Mouse (Mus musculus): ENCODE measurements around the gene Slx1b.
"Not testable (repeated sequence)": the region's sequence is repeated elsewhere in the genome, so short reads cannot be mapped to it uniquely, and the experiment has no call there.

The Slx1b gene

DNA sequence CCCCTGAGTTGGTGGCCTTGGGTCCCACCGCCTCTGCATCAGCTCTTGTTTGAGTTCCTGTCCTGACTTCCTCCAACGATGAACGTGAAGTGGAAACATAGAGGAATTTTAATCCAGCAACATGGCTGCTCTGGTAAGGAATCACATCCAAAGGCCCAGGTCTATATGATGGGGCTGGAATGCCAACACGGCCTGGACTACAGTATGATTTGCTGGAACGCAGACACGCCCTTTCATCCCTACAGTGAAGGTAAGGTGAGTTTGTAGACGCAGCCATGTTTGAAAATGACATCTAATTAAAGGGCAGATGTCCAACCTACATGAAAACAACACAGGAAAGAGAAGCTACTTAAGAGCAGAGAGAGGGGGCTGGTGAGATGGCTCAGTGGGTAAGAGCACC, 1.8 kb downstream of the Slx1b start:
- ChIA-PET POLR2A (interaction anchor here in 3 of 4 experiments (0.5 to 6.0 kb wide), 54 partner anchors 10 to 1334 kb away, joined by 3 to 60 read pairs (median 4); partner anchors contain the start of genes Sgf29 (in 3 of the 3), Sh2b1 (in 2 of the 3), Apobr (in 1 of the 3) and Coro1a (in 1 of the 3)), CTCF (interaction anchor here (0.6 to 2.6 kb wide), 47 partner anchors 10 to 567 kb away, joined by 3 to 46 read pairs (median 4); partner anchors contain the start of genes Sgf29 (in 3 of the 4), Dctpp1 (in 1 of the 4), Eif3c (in 1 of the 4) and Pagr1a (in 1 of the 4))

DNA sequence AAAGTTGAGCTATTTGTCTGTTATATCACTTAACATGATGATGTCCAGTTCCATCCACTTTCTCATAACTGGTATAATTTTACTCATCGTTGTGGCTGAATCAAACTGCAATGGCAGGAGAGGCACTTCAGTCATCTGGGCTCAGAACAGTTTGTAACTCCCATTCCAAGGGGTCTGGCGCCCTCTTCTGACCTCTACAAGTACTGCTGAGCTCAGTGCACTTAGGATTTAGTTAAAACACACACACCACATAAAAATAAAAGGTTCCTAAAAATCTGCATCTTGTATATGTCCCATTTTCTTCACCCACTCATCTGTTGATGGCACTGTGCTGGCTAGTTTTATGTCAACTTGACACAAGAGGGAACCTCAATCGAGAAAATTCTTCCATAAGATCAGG, 2.3 kb downstream of the Slx1b start:
- ChIA-PET POLR2A (interaction anchor here (0.5 to 6.0 kb wide), 53 partner anchors 10 to 1335 kb away, joined by 3 to 60 read pairs (median 4); partner anchors contain the start of genes Sgf29 (in 3 of the 4), Sh2b1 (in 2 of the 4), Eif3c (in 1 of the 4) and Sult1a1 (in 1 of the 4)), CTCF (interaction anchor here (0.6 to 2.6 kb wide), 52 partner anchors 9 to 567 kb away, joined by 3 to 46 read pairs (median 4); partner anchors contain the start of genes Sgf29 (in 3 of the 4), Dctpp1 (in 1 of the 4), Eif3c (in 1 of the 4) and Pagr1a (in 1 of the 4))

DNA sequence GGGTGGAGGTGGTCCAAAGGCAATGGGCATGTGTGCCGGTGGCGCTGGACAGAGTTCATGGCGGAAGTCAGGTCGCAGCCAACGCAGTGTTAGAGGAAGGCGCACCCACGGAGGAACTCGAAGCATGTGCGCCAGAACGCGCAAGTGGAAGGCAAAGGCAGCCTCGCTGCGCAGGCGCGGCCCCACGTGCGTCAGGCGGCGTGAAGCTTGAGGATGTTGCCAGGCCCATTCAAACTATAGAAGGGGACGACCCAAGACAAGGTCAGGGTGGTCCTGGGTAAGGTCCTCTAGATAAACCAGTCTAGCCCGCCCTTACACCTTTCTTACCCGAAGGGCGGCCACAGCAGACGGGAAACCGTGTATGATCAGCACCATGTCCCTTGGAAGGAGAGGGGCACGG, 3.2 kb downstream of the Slx1b start:
- ChIA-PET CTCF (interaction anchor here in 2 of 4 experiments (0.6 to 2.5 kb wide), 10 partner anchors 9 to 329 kb away, joined by 3 to 10 read pairs (median 3); partner anchors contain the start of gene Sgf29 (in 1 of the 2)), POLR2A (interaction anchor here in 2 of 4 experiments (0.8 to 6.0 kb wide), 20 partner anchors 8 to 128 kb away, joined by 3 to 60 read pairs (median 4); partner anchors contain the start of genes Sgf29 (in 2 of the 2), Sult1a1 (in 2 of the 2) and Eif3c (in 1 of the 2))

DNA sequence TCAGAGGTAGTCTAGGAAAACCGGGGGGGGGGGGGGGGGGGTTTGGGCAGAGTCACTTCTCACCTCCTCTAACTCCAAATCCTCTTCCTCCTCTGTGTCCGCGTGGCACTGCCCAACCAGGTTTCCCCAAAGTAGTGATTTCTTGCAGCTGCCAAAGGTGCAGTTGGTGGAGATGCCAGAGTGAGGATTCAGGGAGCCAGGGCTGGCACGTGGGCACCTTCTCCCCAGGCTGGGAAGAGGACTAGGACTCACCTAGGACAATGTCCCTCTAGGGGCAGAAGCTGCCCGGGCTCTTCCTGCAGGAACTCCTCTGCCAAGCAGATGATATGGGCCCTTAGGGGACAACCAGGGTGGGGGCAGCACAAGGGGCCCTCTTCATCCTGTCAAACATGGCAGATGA, 3.9 kb downstream of the Slx1b start:
- CTCF ChIA-PET = interaction anchor here in 3 of 4 experiments (0.5 to 2.5 kb wide), 7 partner anchors 12 to 160 kb away, joined by 3 to 10 read pairs (median 4); partner anchors contain the start of gene Sgf29 (in 1 of the 3)
- POLR2A ChIA-PET = interaction anchor here in 3 of 4 experiments (0.5 to 6.0 kb wide), 15 partner anchors 9 to 415 kb away, joined by 3 to 60 read pairs (median 4); partner anchors contain the start of genes Sgf29 (in 2 of the 3), Hirip3 (in 1 of the 3), Ino80e (in 1 of the 3) and Sult1a1 (in 1 of the 3)

DNA sequence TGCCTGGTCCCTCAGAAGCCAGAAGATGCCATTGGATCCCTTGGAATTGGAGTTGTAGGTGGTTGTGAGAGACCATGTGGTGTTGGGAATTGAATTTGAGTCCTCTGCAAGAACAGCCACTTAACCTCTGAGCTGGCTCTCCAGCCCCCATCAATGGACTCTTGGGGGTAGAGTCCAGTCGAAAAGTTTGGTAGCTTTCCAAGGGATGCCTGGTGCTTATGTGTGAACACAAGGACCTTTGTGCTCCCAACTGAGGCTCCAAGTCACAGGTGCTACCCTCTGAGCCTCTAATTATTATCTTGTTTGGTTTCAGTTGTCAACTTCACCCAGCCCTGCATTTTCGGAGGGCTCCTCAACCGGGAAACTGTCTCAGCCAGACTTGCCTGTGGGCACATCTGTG, 4.8 kb downstream of the Slx1b start:
- ChIA-PET CTCF (interaction anchor here in 1 of 4 experiments (1.5 kb wide), 1 partner anchor 11 kb away, joined by 3 read pairs; no protein-coding TSS in a partner anchor), POLR2A (interaction anchor here in 3 of 4 experiments (0.5 to 6.0 kb wide), 9 partner anchors 9 to 544 kb away, joined by 3 to 60 read pairs (median 7); partner anchors contain the start of genes Sgf29 (in 2 of the 3) and Sult1a1 (in 1 of the 3))

DNA sequence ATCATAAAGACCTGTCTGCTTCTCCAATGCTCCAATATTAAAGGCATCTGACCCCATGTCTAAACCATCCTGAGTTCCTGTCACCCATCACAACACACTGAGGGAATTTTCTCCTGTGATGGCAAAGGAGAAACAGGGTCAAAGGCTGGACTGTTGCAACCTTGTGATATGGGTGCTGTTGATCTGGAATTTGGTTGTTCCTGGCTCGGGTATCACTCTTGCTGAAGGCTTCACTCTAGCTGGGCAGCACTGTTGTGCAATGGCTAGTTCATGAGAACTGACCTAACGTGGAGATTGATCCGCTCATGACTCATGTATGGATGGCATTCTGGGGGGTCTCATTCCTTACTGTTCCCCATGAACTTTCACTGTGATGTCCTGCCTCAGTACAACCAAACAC, 6.6 kb downstream of the Slx1b start:
- ChIA-PET CTCF (interaction anchor here in 1 of 4 experiments (0.6 kb wide), 1 partner anchor 212 kb away, joined by 3 read pairs; no protein-coding TSS in a partner anchor), POLR2A (interaction anchor here in 2 of 4 experiments (0.5 to 1.3 kb wide), 4 partner anchors 16 to 122 kb away, joined by 3 to 5 read pairs (median 3); no protein-coding TSS in a partner anchor)

DNA sequence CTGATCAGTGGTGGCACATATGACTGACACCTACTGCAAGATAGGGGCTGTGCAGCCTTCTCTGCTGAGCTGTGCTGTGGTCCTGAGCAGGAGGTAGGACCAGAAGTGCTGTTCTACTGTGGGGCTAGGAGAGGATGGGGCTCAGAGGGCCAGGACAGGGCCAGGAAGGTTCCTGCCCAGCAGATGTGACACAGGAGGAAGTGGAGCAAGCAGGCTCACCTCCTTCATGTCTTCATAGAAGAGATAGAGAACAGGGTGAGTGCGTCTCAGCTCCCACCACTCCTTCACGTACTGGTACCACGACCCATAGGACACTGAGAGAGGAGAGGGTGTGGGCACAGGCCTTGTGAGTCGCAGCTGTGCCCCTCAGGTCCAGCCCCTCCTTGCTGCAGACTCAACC, 7.4 kb downstream of the Slx1b start:
- POLR2A ChIA-PET = not testable (repeated sequence)

DNA sequence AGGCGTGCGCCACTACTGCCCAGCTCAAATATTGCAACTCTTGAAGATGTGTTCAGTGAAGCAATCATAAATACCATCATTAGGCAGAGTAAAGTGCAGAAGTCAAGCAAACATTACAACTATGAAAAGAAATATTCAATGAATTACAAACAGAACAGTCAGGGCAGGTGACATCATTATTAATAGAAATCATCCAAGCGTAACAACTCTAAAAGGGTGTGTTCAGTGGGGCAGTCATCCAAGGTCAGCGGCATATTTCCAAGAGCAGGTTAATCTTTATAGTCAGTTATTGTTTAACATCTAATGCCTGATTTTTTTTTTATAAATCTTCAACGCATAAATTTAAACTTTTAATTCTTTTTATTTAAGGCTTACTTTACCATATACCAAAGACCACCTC, 14.4 kb downstream of the Slx1b start:
- ChIA-PET CTCF (no interaction called here), POLR2A (interaction anchor here in 3 of 4 experiments (0.5 to 5.1 kb wide), 6 partner anchors 11 to 96 kb away, joined by 3 to 51 read pairs (median 4); partner anchors contain the start of genes Sgf29 (in 2 of the 3) and Bola2 (in 1 of the 3))

More for the DNA sequence above, 7.4 kb downstream of the Slx1b start:
- CTCF ChIA-PET = not testable (repeated sequence)

DNA sequence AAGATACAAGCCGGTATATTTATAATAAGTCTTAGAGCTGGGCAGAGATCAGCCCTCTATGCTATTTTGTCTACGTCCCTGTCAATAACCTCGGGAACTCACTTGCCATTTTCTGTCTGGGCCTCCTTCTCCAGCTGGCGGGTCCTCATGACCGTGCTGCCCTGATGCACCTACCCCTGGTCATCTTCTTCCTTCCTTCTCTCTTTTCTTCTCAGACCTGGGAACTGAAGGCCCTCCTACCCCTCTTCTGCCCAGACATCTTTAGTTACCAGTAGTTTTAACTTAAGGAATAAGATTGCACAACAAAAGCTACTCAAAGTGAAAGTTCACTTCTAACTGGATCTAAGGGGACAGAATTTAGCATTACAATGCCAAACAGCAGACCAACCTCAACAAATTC, 15.9 kb downstream of the Slx1b start:
- POLR2A ChIA-PET = interaction anchor here in 3 of 4 experiments (0.6 to 5.1 kb wide), 10 partner anchors 13 to 1192 kb away, joined by 3 to 51 read pairs (median 6); partner anchors contain the start of genes Bola2 (in 1 of the 3), Eif3c (in 1 of the 3) and Sgf29 (in 1 of the 3)
- CTCF ChIA-PET = interaction anchor here in 3 of 4 experiments (0.7 to 1.4 kb wide), 6 partner anchors 11 to 92 kb away, joined by 3 to 7 read pairs (median 3); no protein-coding TSS in a partner anchor

DNA sequence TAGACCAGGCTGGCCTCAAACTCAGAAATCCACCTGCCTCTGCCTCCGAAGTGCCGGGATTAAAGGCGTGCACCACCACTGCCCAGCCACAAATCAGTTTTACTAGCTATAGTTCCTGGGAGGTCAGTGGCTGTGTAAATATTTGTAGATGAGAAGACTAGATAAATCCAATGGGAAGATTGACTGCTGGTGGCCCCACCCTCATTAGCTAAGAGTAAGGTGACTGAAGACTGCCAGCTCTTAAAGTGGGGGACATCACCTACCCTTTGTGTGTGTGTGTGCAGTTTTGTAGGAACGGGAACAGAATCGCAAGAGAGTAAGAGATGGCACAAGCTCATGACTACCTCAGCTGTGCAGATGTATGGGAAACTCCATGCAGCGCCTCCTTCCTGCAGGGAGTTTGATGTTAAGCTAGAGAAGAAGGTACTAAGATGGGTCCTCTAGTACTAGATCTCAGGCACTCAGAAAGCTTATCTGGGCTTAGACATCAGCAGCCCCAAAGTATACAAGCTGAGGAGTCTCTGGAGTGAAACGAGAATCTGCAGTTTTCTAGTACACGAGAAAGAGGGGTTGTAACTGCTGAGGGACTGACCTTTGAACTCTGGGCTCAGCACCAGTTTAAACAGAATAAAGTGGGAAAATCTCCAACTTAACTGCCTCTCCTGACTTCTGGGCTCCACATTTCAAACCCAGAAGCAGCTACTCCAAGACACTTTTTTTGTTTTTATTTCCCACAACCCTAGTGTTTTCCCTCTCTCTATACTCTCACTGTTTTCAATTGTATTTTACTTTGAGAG, 16.8 kb downstream of the Slx1b start:
- POLR2A ChIA-PET = interaction anchor here in 2 of 4 experiments (0.6 to 5.1 kb wide), 16 partner anchors 8 to 546 kb away, joined by 3 to 51 read pairs (median 4); partner anchors contain the start of genes Bola2 (in 1 of the 2), Eif3c (in 1 of the 2), Maz (in 1 of the 2) and Sgf29 (in 1 of the 2)
- CTCF ChIA-PET = interaction anchor here in 3 of 4 experiments (0.6 to 1.4 kb wide), 8 partner anchors 10 to 503 kb away, joined by 3 to 7 read pairs (median 4); no protein-coding TSS in a partner anchor

DNA sequence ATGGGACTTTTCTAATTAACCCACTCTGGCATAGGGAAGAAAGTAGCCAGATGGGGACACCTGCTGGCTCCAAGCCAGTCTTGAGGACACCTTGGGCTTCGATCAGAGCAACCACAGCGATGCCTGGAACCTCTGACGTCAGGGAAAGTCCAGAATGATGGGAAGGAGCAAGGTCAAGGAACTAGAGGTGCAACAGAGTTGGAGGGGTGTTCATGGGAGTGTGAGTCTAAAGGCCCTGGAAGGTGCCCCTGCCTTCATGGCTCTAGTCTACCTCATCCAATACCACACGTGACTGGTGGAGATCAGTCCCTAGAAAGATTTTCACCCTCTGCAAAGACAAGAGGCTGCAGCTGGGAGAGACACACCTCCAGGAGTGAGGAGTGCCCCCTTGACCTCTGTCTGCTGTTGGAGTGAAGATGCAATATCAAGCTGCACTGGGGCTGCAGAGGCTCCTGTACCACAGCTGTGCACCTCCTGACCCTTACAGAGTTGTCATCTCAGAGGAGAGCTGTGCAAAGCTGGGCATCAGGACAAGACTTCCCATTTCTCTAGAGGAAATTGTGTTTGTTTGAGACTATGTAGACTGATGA, 18.9 kb downstream of the Slx1b start:
- CTCF ChIA-PET = no interaction called here
- POLR2A ChIA-PET = interaction anchor here in 2 of 4 experiments (1.1 to 5.1 kb wide), 5 partner anchors 15 to 92 kb away, joined by 3 to 51 read pairs (median 4); partner anchors contain the start of genes Apobr (in 1 of the 2), Bola2 (in 1 of the 2) and Sgf29 (in 1 of the 2)

DNA sequence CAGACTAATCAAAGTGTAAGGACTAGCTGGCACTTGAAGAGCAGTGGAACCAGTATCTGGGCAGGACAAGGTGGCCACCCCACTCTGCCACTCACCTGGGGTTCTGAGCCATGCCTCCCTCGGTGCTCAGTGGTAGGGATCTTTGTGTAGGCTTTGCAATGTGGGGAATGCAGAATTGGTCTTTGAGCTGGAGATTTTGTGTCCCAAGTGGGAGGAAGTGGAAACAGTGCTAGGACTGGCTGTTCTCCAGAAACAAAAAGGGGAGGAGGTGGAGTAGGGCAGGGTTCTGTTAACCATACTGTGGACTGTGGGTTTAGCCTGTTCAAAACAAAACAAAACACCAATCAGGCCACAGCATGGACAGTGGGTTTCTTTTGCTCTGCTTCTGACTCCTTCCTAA, 19.4 kb downstream of the Slx1b start, which contains the start of gene Sult1a1:
TSS of gene Sult1a1 (minus strand) at position 226 of the 400 bp plus-strand sequence.
- POLR2A ChIA-PET = interaction anchor here in 2 of 4 experiments (1.0 to 1.5 kb wide), 6 partner anchors 10 to 92 kb away, joined by 3 to 4 read pairs (median 4); partner anchors contain the start of genes Apobr (in 1 of the 2) and Sgf29 (in 1 of the 2)
- CTCF ChIA-PET = no interaction called here

DNA sequence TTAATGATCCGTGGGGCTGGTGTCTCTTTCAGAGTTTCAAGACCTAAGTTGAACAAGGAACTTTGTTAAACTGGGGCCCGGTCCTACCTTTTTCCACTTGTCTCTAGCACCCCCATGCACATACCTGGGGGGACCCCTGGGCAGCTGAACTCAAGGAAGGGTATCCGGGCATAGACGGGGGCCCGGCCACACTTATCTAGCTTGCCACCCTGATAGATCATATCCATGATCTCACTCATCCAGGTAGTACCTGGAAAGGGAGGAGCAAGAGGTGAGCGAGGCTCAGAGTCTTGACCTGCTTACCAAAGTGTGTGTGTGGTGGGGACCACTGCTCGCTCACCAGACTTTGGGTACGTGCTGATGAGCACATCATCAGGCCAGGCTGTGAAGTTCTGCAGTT, 20.5 kb downstream of the Slx1b start:
- POLR2A ChIA-PET = interaction anchor here in 2 of 4 experiments (1.0 to 1.5 kb wide), 4 partner anchors 11 to 18 kb away, joined by 3 to 4 read pairs (median 4); no protein-coding TSS in a partner anchor
- CTCF ChIA-PET = interaction anchor here in 1 of 4 experiments (0.6 kb wide), 1 partner anchor 75 kb away, joined by 3 read pairs; no protein-coding TSS in a partner anchor

DNA sequence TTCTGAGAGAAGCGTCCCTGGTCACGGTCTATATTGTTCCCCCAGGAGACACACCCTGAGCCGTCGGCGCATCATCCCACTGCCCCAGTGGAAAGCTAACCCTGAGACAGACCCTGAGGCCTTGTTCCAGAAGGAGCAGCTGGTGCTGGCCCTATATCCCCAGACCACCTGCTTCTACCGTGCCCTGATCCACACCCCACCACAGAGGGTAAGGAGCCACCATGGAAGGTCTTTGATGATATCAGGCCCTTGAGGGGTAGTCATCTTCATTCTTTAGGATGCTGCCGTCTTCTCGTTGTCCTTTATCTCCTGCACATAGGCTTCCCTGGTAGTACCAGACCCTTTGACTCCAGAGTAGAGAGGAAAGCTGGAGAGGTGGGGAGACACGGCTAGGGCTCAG, 23.5 kb downstream of the Slx1b start:
- ChIA-PET POLR2A (interaction anchor here in 1 of 4 experiments (0.5 to 1.4 kb wide), 3 partner anchors 15 to 287 kb away, joined by 3 read pairs; partner anchors contain the start of gene Sgf29), CTCF (no interaction called here)

DNA sequence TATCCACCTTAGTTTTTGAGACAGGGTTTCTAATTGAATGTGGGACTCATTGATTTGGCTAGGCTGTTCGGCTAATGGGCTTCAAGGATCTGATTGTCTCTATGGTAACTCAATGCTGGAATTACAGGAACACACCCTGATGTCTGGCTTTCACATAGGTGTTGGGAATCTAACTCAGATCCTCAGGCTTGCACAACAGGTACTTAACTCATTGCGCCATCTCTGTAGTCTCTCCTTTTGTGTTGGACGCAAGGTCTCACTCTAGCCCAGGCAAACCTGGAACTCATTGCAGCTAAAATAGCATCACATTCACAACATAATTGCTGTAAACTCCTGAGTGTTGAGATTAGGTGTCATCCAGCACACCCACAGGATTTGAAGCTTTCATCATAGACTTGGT, 25.4 kb downstream of the Slx1b start:
- ChIA-PET CTCF (no interaction called here), POLR2A (interaction anchor here in 2 of 4 experiments (1.1 to 1.4 kb wide), 2 partner anchors 16 to 20 kb away, joined by 3 read pairs; no protein-coding TSS in a partner anchor)

DNA sequence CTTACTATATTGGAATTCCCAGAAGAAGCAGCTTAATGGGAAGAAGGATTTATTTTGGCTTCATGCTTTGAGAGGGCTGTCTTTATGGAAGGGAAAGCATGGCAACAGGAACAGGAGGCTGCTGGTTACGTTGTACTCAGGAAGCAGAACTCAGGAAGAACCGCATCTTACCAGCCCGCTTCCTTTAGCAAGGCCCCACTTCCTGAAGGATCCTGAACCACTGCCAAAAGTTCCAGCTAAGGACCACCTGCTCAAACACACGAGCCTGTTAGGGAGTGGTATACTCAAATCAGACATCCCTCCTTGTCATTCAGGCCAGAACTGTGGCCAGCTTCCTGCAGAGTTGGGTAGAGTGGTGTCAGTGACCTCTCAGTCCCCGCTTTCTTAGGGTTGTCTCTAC, 27.1 kb downstream of the Slx1b start:
- ChIA-PET CTCF (interaction anchor here in 2 of 4 experiments (0.5 to 1.5 kb wide), 4 partner anchors 10 to 142 kb away, joined by 4 to 13 read pairs (median 4); no protein-coding TSS in a partner anchor), POLR2A (interaction anchor here in 3 of 4 experiments (0.6 to 2.4 kb wide), 8 partner anchors 9 to 74 kb away, joined by 3 to 11 read pairs (median 3); no protein-coding TSS in a partner anchor)
